Mouse (Mus musculus): ENCODE results near the gene Lonrf3. TPM values are rescaled to one million over a fixed set of nuclear protein-coding genes. Genes with fewer than 3 reads are reported as not detected.

Lonrf3 gene
- 0.13 and 0.23 TPM in 2 replicates for polyA plus RNA-seq (2012; rRNA removed)

- peak within 1 kb of the TSS; percentile 51 for H3K4me3 ChIP-seq (ENCODE audit: extremely low read depth, insufficient read depth, insufficient read length)
- peaks cover 5% of the 10 kb centered on the region for H3K4me1 ChIP-seq (ENCODE audit: control insufficient read depth, insufficient read depth, insufficient read length)
- DNase-seq (ENCODE audit: low read depth in 1 of 2, low spot score in 2 of 2): peak; percentile 9 to 17
- H3K27ac ChIP-seq (ENCODE audit: insufficient read depth, low read length): no peak within 1 kb of the TSS
- WGBS: 32% methylated on average over 68 of the region's 68 CpGs
- H3K27me3 ChIP-seq (ENCODE audit: control insufficient read depth, insufficient read depth, low read length): peaks cover 2% of the 10 kb centered on the region; the same call in 1 of the 2 replicates
- H3K36me3 ChIP-seq (ENCODE audit: control insufficient read depth, insufficient read depth, low read length): no peaks in the 10 kb centered on the region
- TF ChIP-seq CTCF (IDR thresholded peaks at IDR 0.05; ENCODE audit: extremely low read depth, insufficient read depth, insufficient read length, insufficient replicate concordance): no peak
- TF ChIP-seq POLR2A (IDR thresholded peaks at IDR 0.05; ENCODE audit: low read depth, low read length): no peak
Observed at GRCm38 (mm10) chrX:36328271-36329039, at the start of gene Lonrf3. Lonrf3 (plus strand) TSS chrX:36328353.

DNA sequence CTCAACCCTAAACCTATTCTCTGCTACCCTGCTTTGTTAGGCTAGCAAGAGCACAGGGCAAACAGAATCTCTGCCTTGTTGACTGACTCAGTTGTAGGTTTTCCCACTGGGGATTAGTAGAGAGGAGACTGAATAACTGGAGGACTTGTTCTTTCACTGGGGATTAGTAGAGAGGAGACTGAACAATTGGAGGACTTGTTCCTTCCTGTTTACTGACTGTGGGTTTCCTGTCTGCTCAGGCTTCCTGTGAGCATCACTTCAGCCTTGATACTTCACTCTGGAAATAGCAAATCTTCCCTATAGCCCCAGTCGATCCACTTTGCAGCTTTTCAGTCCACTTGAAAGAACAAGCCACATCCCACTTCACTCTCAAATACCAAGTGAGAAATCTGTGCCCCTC lies 49.4 kb upstream of the Lonrf3 start:
- 16% methylated on average over 1 of the region's 1 CpGs for WGBS

DNA sequence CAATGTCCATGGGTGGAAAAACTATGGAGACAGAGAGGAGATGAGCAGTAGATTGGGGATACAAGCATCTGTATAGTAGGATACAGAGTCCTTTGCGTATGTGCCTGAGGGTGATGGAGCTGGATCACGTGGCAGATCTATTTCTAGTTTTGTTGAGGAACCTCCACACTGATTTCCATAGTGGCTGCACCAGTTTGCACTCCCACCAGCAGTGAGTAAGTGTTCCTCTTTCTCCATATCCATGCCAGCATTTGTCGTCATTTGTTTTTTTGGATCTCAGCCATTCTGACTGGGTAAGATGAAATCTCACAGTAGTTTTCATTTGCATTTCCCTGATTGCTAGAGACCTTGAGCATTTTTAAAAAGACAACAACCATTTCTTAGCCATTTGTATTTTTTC lies 16.7 kb upstream of the Lonrf3 start:
- 71% methylated on average over 3 of the region's 3 CpGs for WGBS
- no peaks in the 10 kb centered on the region for H3K4me1 ChIP-seq (ENCODE audit: control insufficient read depth, insufficient read depth, insufficient read length)
- no peak for DNase-seq (ENCODE audit: low read depth in 1 of 2, low spot score in 2 of 2)
- H3K4me3 ChIP-seq (ENCODE audit: extremely low read depth, insufficient read depth, insufficient read length): no peak overlapping the region
- TF ChIP-seq CTCF (IDR thresholded peaks at IDR 0.05; ENCODE audit: extremely low read depth, insufficient read depth, insufficient read length, insufficient replicate concordance) (no peak), POLR2A (IDR thresholded peaks at IDR 0.05; ENCODE audit: low read depth, low read length) (no peak)
- H3K27me3 ChIP-seq (ENCODE audit: control insufficient read depth, insufficient read depth, low read length): no peaks in the 10 kb centered on the region
- H3K36me3 ChIP-seq (ENCODE audit: control insufficient read depth, insufficient read depth, low read length): no peaks in the 10 kb centered on the region
- no peak overlapping the region for H3K27ac ChIP-seq (ENCODE audit: insufficient read depth, low read length)

More for the DNA sequence above, 49.4 kb upstream of the Lonrf3 start:
- H3K4me3 ChIP-seq (ENCODE audit: extremely low read depth, insufficient read depth, insufficient read length): no peak overlapping the region
- no peaks in the 10 kb centered on the region for H3K4me1 ChIP-seq (ENCODE audit: control insufficient read depth, insufficient read depth, insufficient read length)
- no peaks in the 10 kb centered on the region for H3K36me3 ChIP-seq (ENCODE audit: control insufficient read depth, insufficient read depth, low read length)
- DNase-seq (ENCODE audit: low read depth in 1 of 2, low spot score in 2 of 2): no peak
- no peaks in the 10 kb centered on the region for H3K27me3 ChIP-seq (ENCODE audit: control insufficient read depth, insufficient read depth, low read length)
- H3K27ac ChIP-seq (ENCODE audit: insufficient read depth, low read length): no peak overlapping the region
- TF ChIP-seq POLR2A (IDR thresholded peaks at IDR 0.05; ENCODE audit: low read depth, low read length) (no peak), CTCF (IDR thresholded peaks at IDR 0.05; ENCODE audit: extremely low read depth, insufficient read depth, insufficient read length, insufficient replicate concordance) (no peak)

- DNase-seq (ENCODE audit: low read depth in 1 of 2, low spot score in 2 of 2): no peak
- WGBS: 28% methylated on average over 18 of the region's 20 CpGs
- H3K27me3 ChIP-seq (ENCODE audit: control insufficient read depth, insufficient read depth, low read length): peaks cover 2% of the 10 kb centered on the region; the same call in 1 of the 2 replicates
Observed at GRCm38 (mm10) chrX:36327491-36328255, 480 bp upstream of the Lonrf3 start.

GRCm38 (mm10) chrX:36329040-36329649 lies 992 bp downstream of the Lonrf3 start:
- Histone ChIP-seq H3K27me3 (ENCODE audit: control insufficient read depth, insufficient read depth, low read length) (peaks cover 2% of the 10 kb centered on the region; the same call in 1 of the 2 replicates), H3K27ac (ENCODE audit: insufficient read depth, low read length) (no peak overlapping the region), H3K4me1 (ENCODE audit: control insufficient read depth, insufficient read depth, insufficient read length) (peaks cover 5% of the 10 kb centered on the region), H3K36me3 (ENCODE audit: control insufficient read depth, insufficient read depth, low read length) (no peaks in the 10 kb centered on the region), H3K4me3 (ENCODE audit: extremely low read depth, insufficient read depth, insufficient read length) (peak overlapping the region; percentile 51; the same call in 1 of the 2 replicates)
- 31% methylated on average over 61 of the region's 66 CpGs for WGBS
- no peak for DNase-seq (ENCODE audit: low read depth in 1 of 2, low spot score in 2 of 2)
- TF ChIP-seq POLR2A (IDR thresholded peaks at IDR 0.05; ENCODE audit: low read depth, low read length) (no peak), CTCF (IDR thresholded peaks at IDR 0.05; ENCODE audit: extremely low read depth, insufficient read depth, insufficient read length, insufficient replicate concordance) (no peak)

More at GRCm38 (mm10) chrX:36327491-36328255, 480 bp upstream of the Lonrf3 start:
- no peak overlapping the region for H3K27ac ChIP-seq (ENCODE audit: insufficient read depth, low read length)
- H3K36me3 ChIP-seq (ENCODE audit: control insufficient read depth, insufficient read depth, low read length): no peaks in the 10 kb centered on the region
- peaks cover 5% of the 10 kb centered on the region for H3K4me1 ChIP-seq (ENCODE audit: control insufficient read depth, insufficient read depth, insufficient read length)
- no peak overlapping the region; the same call in 1 of the 2 replicates for H3K4me3 ChIP-seq (ENCODE audit: extremely low read depth, insufficient read depth, insufficient read length)
- TF ChIP-seq CTCF (IDR thresholded peaks at IDR 0.05; ENCODE audit: extremely low read depth, insufficient read depth, insufficient read length, insufficient replicate concordance) (no peak), POLR2A (IDR thresholded peaks at IDR 0.05; ENCODE audit: low read depth, low read length) (no peak)

GRCm38 (mm10) chrX:36329849-36330411 lies 1.8 kb downstream of the Lonrf3 start:
- H3K36me3 ChIP-seq (ENCODE audit: control insufficient read depth, insufficient read depth, low read length): no peaks in the 10 kb centered on the region
- H3K27ac ChIP-seq (ENCODE audit: insufficient read depth, low read length): no peak overlapping the region
- H3K27me3 ChIP-seq (ENCODE audit: control insufficient read depth, insufficient read depth, low read length): peaks cover 2% of the 10 kb centered on the region; the same call in 1 of the 2 replicates
- DNase-seq (ENCODE audit: low read depth in 1 of 2, low spot score in 2 of 2): no peak
- H3K4me3 ChIP-seq (ENCODE audit: extremely low read depth, insufficient read depth, insufficient read length): peak overlapping the region; percentile 30; the same call in 1 of the 2 replicates
- no peak for TF ChIP-seq CTCF (IDR thresholded peaks at IDR 0.05; ENCODE audit: extremely low read depth, insufficient read depth, insufficient read length, insufficient replicate concordance)
- TF ChIP-seq POLR2A (IDR thresholded peaks at IDR 0.05; ENCODE audit: low read depth, low read length): no peak
- H3K4me1 ChIP-seq (ENCODE audit: control insufficient read depth, insufficient read depth, insufficient read length): peaks cover 5% of the 10 kb centered on the region
- 24% methylated on average over 37 of the region's 44 CpGs for WGBS
